Mouse (Mus musculus): ENCODE measurements around the gene Yif1a. TPM values are rescaled to one million over a fixed set of nuclear protein-coding genes. Genes with fewer than 3 reads are reported as not detected.

Yif1a gene
- total and polyA plus RNA-seq, 2 experiments from 2014 or later, result 109 to 168 TPM

DNA sequence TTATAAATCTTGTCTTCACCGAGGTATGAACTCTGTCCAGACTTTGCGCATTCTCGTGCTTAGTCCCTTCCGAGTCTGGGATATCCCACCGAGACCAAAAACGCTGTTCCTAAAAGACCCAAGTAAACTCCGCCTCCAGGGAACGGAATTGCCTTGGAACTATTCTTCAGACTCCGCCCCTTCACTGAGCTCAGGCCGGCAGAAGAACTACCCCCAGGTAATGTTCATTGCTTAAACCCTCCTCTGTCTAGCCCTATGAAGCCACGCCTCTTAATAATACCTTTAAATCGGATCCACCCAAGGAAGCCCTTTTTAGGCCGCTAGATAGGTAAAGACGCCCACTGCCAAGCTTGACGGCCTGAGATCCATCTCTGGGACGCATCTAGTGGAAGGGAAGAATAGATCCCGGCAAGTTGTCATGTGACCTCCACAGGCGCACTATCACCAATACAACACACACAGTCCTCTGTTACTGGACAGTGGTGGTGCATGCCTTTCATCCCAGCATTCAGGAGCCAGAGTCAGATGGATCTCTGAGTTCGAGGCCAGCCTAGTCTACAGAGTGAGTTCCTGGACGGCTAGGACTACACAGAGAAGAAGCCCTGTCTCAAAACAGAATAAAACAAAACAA is 15.8 kb upstream of the Yif1a start:
- Histone ChIP-seq H3K9me3 (replicated peaks; ENCODE audit: control insufficient read depth, low read length) (no peaks in the 10 kb centered on the region), H3K27ac (ENCODE audit: low read depth) (peak overlapping the region; percentile 41; the same call in 1 of the 2 replicates), H3K27me3 (ENCODE audit: control insufficient read depth, insufficient read depth, low read length) (peaks cover 33% of the 10 kb centered on the region), H3K4me2 (ENCODE audit: low read depth, low read length) (peak overlapping the region; percentile 78), H3K36me3 (replicated peaks; ENCODE audit: control insufficient read depth, insufficient read depth, low read length) (no peaks in the 10 kb centered on the region), H3K9ac (replicated peaks; ENCODE audit: low read depth, low read length) (peak overlapping the region; percentile 17; the same call in 1 of the 2 replicates), H3K4me3 (ENCODE audit: low read depth, low read length) (peak overlapping the region; percentile 50), H3K4me1 (ENCODE audit: control insufficient read depth, insufficient read depth) (peaks cover 13% of the 10 kb centered on the region)
- 0 out of 2 replicates have a peak, but pooled peaks have one; percentile 12 for ATAC-seq (ENCODE audit: insufficient read depth, low read depth)
- no peak for DNase-seq (ENCODE audit: low spot score)
- TF ChIP-seq EP300 (IDR thresholded peaks at IDR 0.05; ENCODE audit: low read depth) (no peak), CTCF (IDR thresholded peaks at IDR 0.05; ENCODE audit: low read depth) (no peak)
- WGBS, result 5% methylated on average over 20 of the region's 20 CpGs

DNA sequence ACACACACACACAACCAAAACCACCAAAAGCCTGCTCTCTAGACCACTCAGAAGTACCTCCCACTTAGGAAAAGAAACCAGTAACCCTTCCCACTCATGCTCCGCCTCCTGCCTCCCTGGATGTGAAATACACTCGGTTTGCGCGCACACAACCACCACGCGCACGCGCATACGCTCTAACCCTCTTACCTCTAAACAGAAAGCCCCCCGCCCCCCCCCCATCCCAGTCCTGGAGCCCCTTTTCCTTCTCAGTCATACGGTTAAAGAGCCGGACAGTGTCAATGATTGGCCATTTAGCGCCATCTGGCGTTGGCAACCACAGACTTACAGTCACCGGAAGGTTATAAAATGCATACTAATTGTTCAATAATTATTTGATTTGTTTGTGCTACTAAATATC is 15.3 kb upstream of the Yif1a start:
- TF ChIP-seq EP300 (IDR thresholded peaks at IDR 0.05; ENCODE audit: low read depth), result no peak
- peak; percentile 58 for TF ChIP-seq CTCF (IDR thresholded peaks at IDR 0.05; ENCODE audit: low read depth)
- ATAC-seq (ENCODE audit: insufficient read depth, low read depth) (no peak), DNase-seq (ENCODE audit: low spot score) (no peak)
- WGBS, result 1% methylated on average over 15 of the region's 15 CpGs
- Histone ChIP-seq H3K4me3 (ENCODE audit: low read depth, low read length) (peak overlapping the region; percentile 50), H3K36me3 (replicated peaks; ENCODE audit: control insufficient read depth, insufficient read depth, low read length) (no peaks in the 10 kb centered on the region), H3K4me2 (ENCODE audit: low read depth, low read length) (peak overlapping the region; percentile 78), H3K9ac (replicated peaks; ENCODE audit: low read depth, low read length) (no peak overlapping the region), H3K27me3 (ENCODE audit: control insufficient read depth, insufficient read depth, low read length) (peaks cover 31% of the 10 kb centered on the region), H3K4me1 (ENCODE audit: control insufficient read depth, insufficient read depth) (peaks cover 7% of the 10 kb centered on the region; the same call in 1 of the 2 replicates), H3K9me3 (replicated peaks; ENCODE audit: control insufficient read depth, low read length) (no peaks in the 10 kb centered on the region), H3K27ac (ENCODE audit: low read depth) (no peak overlapping the region)

DNA sequence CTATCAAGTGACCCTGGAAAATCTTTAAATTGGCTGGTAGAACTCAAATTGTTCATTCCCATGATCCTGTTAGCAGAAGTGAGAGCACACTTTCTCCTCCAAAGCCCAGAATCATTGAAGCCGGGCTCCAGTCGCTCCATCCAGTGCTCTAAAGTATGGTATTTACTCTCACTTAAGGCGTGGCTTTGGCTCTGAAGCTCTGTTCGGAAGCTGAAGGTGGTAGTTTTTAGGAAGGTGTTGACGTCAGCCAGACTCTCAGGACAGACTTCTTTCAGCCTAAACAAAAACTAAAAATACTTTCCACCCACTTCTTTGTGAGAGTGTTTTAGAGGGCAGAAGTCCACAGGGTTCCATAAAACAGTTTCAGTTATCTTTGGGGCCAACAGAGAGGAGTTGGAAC is 14.8 kb upstream of the Yif1a start:
- TF ChIP-seq EP300 (IDR thresholded peaks at IDR 0.05; ENCODE audit: low read depth) (no peak), CTCF (IDR thresholded peaks at IDR 0.05; ENCODE audit: low read depth) (no peak)
- no peak for DNase-seq (ENCODE audit: low spot score)
- Histone ChIP-seq H3K4me3 (ENCODE audit: low read depth, low read length) (no peak overlapping the region), H3K4me2 (ENCODE audit: low read depth, low read length) (no peak overlapping the region), H3K9ac (replicated peaks; ENCODE audit: low read depth, low read length) (no peak overlapping the region), H3K27me3 (ENCODE audit: control insufficient read depth, insufficient read depth, low read length) (peaks cover 26% of the 10 kb centered on the region), H3K4me1 (ENCODE audit: control insufficient read depth, insufficient read depth) (peaks cover 4% of the 10 kb centered on the region; the same call in 1 of the 2 replicates), H3K27ac (ENCODE audit: low read depth) (no peak overlapping the region), H3K36me3 (replicated peaks; ENCODE audit: control insufficient read depth, insufficient read depth, low read length) (no peaks in the 10 kb centered on the region), H3K9me3 (replicated peaks; ENCODE audit: control insufficient read depth, low read length) (no peaks in the 10 kb centered on the region)
- WGBS, result 27% methylated on average over 5 of the region's 5 CpGs
- no peak for ATAC-seq (ENCODE audit: insufficient read depth, low read depth)

DNA sequence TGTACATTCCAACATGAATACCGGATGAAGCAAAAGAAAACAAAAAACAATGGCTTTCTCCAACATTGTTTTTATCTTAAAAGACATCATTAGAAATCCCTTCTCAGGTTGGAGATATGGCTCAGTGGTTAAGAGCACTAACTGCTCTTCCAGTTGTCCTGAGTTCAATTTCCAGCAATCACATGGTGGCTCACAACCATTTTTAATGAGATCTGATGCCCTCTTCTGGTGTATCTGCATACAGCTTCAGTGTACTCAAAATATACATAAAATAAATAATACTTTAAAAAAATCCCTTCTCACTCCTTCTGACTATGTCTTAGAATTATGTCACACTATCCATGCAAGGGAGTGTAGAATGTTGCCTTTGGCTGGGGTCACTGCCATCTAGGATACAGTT is 9.1 kb upstream of the Yif1a start:
- DNase-seq (ENCODE audit: low spot score), result no peak
- ATAC-seq (ENCODE audit: insufficient read depth, low read depth), result no peak
- H3K9ac ChIP-seq (replicated peaks; ENCODE audit: low read depth, low read length), result no peak overlapping the region
- TF ChIP-seq EP300 (IDR thresholded peaks at IDR 0.05; ENCODE audit: low read depth), result no peak
- no peak for TF ChIP-seq CTCF (IDR thresholded peaks at IDR 0.05; ENCODE audit: low read depth)
- H3K27ac ChIP-seq (ENCODE audit: low read depth), result no peak overlapping the region
- H3K9me3 ChIP-seq (replicated peaks; ENCODE audit: control insufficient read depth, low read length), result no peaks in the 10 kb centered on the region
- WGBS, result 71% methylated on average over 1 of the region's 1 CpGs
- H3K4me1 ChIP-seq (ENCODE audit: control insufficient read depth, insufficient read depth), result no peaks in the 10 kb centered on the region
- H3K4me3 ChIP-seq (ENCODE audit: low read depth, low read length), result no peak overlapping the region
- peaks cover 43% of the 10 kb centered on the region for H3K27me3 ChIP-seq (ENCODE audit: control insufficient read depth, insufficient read depth, low read length)
- no peak overlapping the region for H3K4me2 ChIP-seq (ENCODE audit: low read depth, low read length)
- H3K36me3 ChIP-seq (replicated peaks; ENCODE audit: control insufficient read depth, insufficient read depth, low read length), result no peaks in the 10 kb centered on the region

DNA sequence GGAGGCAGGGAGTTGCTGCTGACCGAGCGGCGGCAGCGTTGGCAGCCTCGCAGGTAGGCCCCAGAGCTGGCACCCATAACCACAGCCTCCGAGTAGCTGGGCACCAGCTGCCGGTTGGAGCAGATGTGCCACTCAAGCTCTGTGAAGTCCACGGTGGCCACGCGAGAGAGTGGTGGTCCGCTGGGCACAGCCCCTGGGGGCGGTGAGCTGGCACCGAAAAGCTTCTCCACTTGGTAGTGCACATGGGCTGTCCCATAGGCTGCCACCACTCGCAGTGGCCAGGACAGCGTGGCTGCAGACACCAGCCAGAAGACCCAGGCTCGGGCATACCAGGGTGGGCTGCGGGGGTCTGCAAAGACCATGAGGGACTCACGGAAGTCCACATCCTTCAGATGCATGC is 6.3 kb upstream of the Yif1a start:
- ATAC-seq (ENCODE audit: insufficient read depth, low read depth) (no peak), DNase-seq (ENCODE audit: low spot score) (no peak)
- no peak overlapping the region for H3K27ac ChIP-seq (ENCODE audit: low read depth)
- H3K36me3 ChIP-seq (replicated peaks; ENCODE audit: control insufficient read depth, insufficient read depth, low read length), result no peaks in the 10 kb centered on the region
- no peak overlapping the region for H3K4me3 ChIP-seq (ENCODE audit: low read depth, low read length)
- peaks cover 65% of the 10 kb centered on the region for H3K27me3 ChIP-seq (ENCODE audit: control insufficient read depth, insufficient read depth, low read length)
- H3K9me3 ChIP-seq (replicated peaks; ENCODE audit: control insufficient read depth, low read length), result no peaks in the 10 kb centered on the region
- no peaks in the 10 kb centered on the region for H3K4me1 ChIP-seq (ENCODE audit: control insufficient read depth, insufficient read depth)
- H3K9ac ChIP-seq (replicated peaks; ENCODE audit: low read depth, low read length), result no peak overlapping the region
- no peak overlapping the region for H3K4me2 ChIP-seq (ENCODE audit: low read depth, low read length)
- TF ChIP-seq EP300 (IDR thresholded peaks at IDR 0.05; ENCODE audit: low read depth) (no peak), CTCF (IDR thresholded peaks at IDR 0.05; ENCODE audit: low read depth) (no peak)
- 65% methylated on average over 18 of the region's 18 CpGs for WGBS

DNA sequence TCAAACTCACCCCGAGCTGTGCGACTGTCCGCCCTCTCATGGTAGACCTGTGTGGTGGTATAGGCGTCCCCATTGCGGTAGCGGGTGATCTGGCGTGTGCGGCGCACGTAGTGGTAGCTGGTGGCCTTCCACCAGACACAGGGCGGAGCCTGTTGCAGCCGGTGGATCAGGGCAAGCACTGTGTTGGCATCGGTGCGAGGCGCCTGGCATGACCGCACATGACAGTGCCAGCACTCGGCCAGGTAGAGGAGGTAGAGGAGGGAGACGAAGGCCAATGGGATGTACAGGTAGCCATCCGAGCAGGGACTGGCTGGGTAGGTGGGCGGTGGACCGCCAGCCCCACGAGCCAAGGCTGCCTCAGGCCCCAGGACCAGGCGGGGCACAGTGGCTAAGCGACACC is 5.7 kb upstream of the Yif1a start:
- Histone ChIP-seq H3K27ac (ENCODE audit: low read depth) (no peak overlapping the region), H3K9me3 (replicated peaks; ENCODE audit: control insufficient read depth, low read length) (no peaks in the 10 kb centered on the region), H3K4me2 (ENCODE audit: low read depth, low read length) (no peak overlapping the region), H3K4me3 (ENCODE audit: low read depth, low read length) (no peak overlapping the region), H3K36me3 (replicated peaks; ENCODE audit: control insufficient read depth, insufficient read depth, low read length) (no peaks in the 10 kb centered on the region), H3K27me3 (ENCODE audit: control insufficient read depth, insufficient read depth, low read length) (peaks cover 65% of the 10 kb centered on the region), H3K9ac (replicated peaks; ENCODE audit: low read depth, low read length) (no peak overlapping the region), H3K4me1 (ENCODE audit: control insufficient read depth, insufficient read depth) (peaks cover 6% of the 10 kb centered on the region; the same call in 1 of the 2 replicates)
- 68% methylated on average over 24 of the region's 24 CpGs for WGBS
- DNase-seq (ENCODE audit: low spot score), result no peak
- TF ChIP-seq CTCF (IDR thresholded peaks at IDR 0.05; ENCODE audit: low read depth) (no peak), EP300 (IDR thresholded peaks at IDR 0.05; ENCODE audit: low read depth) (no peak)
- no peak for ATAC-seq (ENCODE audit: insufficient read depth, low read depth)
